Mouse (Mus musculus): ENCODE results near the gene Tbr1. TPM values are rescaled to one million over a fixed set of nuclear protein-coding genes. Genes with fewer than 3 reads are reported as not detected.
A peak's percentile ranks its signal among the peaks of the same experiment; 100 is the strongest.

Gene Tbr1
- polyA plus RNA-seq, 1 experiment from 2014 or later: 0.04 TPM

GRCm38 (mm10) chr2:61780794-61781193, 21.9 kb upstream of the Tbr1 start:
- H3K4me2 ChIP-seq (ENCODE audit: low read length): no peak overlapping the region
- no peaks in the 10 kb centered on the region for H3K9me3 ChIP-seq (replicated peaks; ENCODE audit: low read length)
- ATAC-seq (replicated peaks; ENCODE audit: low FRiP score, low read depth): no peak
- no peak overlapping the region for H3K9ac ChIP-seq (ENCODE audit: low read depth, low read length)
- no peak for DNase-seq (ENCODE audit: low spot score)
- no peaks in the 10 kb centered on the region for H3K4me1 ChIP-seq (replicated peaks; ENCODE audit: insufficient read depth, low read length)
- no peak for TF ChIP-seq CTCF (IDR thresholded peaks at IDR 0.05; ENCODE audit: low read depth)
- H3K4me3 ChIP-seq (replicated peaks; ENCODE audit: low read depth, low read length): no peak overlapping the region
- no peak overlapping the region for H3K27ac ChIP-seq
- H3K27me3 ChIP-seq (ENCODE audit: insufficient read depth, low read length): no peaks in the 10 kb centered on the region
- peaks cover 9% of the 10 kb centered on the region; the same call in 1 of the 2 replicates for H3K36me3 ChIP-seq (ENCODE audit: insufficient read depth, low read length)

- H3K4me1 ChIP-seq (replicated peaks; ENCODE audit: insufficient read depth, low read length): no peaks in the 10 kb centered on the region
- H3K27me3 ChIP-seq (ENCODE audit: insufficient read depth, low read length): no peaks in the 10 kb centered on the region
- TF ChIP-seq CTCF (IDR thresholded peaks at IDR 0.05; ENCODE audit: low read depth): no peak
- 81% methylated on average over 5 of the region's 5 CpGs for WGBS
- DNase-seq (ENCODE audit: low spot score) (no peak), ATAC-seq (replicated peaks; ENCODE audit: low FRiP score, low read depth) (no peak)
- H3K9me3 ChIP-seq (replicated peaks; ENCODE audit: low read length): no peaks in the 10 kb centered on the region
- no peak overlapping the region for H3K4me2 ChIP-seq (ENCODE audit: low read length)
- no peak overlapping the region for H3K9ac ChIP-seq (ENCODE audit: low read depth, low read length)
- no peak overlapping the region for H3K27ac ChIP-seq
- 0 out of 2 replicates have a peak, but pooled peaks cover 2% of the 10 kb centered on the region for H3K36me3 ChIP-seq (ENCODE audit: insufficient read depth, low read length)
- H3K4me3 ChIP-seq (replicated peaks; ENCODE audit: low read depth, low read length): no peak overlapping the region
These were observed 7.8 kb upstream of the Tbr1 start for GRCm38 (mm10) chr2:61794960-61795359.

- DNase-seq (ENCODE audit: low spot score) (no peak), ATAC-seq (replicated peaks; ENCODE audit: low FRiP score, low read depth) (no peak)
- 96% methylated on average over 1 of the region's 1 CpGs for WGBS
- Histone ChIP-seq H3K4me3 (replicated peaks; ENCODE audit: low read depth, low read length) (no peak overlapping the region), H3K36me3 (ENCODE audit: insufficient read depth, low read length) (0 out of 2 replicates have a peak, but pooled peaks cover 3% of the 10 kb centered on the region), H3K9me3 (replicated peaks; ENCODE audit: low read length) (no peaks in the 10 kb centered on the region), H3K27ac (no peak overlapping the region), H3K4me1 (replicated peaks; ENCODE audit: insufficient read depth, low read length) (no peaks in the 10 kb centered on the region), H3K4me2 (ENCODE audit: low read length) (no peak overlapping the region), H3K9ac (ENCODE audit: low read depth, low read length) (no peak overlapping the region), H3K27me3 (ENCODE audit: insufficient read depth, low read length) (peaks cover 11% of the 10 kb centered on the region)
- no peak for TF ChIP-seq CTCF (IDR thresholded peaks at IDR 0.05; ENCODE audit: low read depth)
These were observed 4.7 kb upstream of the Tbr1 start for GRCm38 (mm10) chr2:61798048-61798447.

GRCm38 (mm10) chr2:61803443-61804367, 975 bp downstream of the Tbr1 start:
- H3K4me3 ChIP-seq (replicated peaks; ENCODE audit: low read depth, low read length): no peak overlapping the region
- TF ChIP-seq CTCF (IDR thresholded peaks at IDR 0.05; ENCODE audit: low read depth): no peak
- H3K9ac ChIP-seq (ENCODE audit: low read depth, low read length): no peak overlapping the region
- peak; percentile 4 for DNase-seq (ENCODE audit: low spot score)
- H3K9me3 ChIP-seq (replicated peaks; ENCODE audit: low read length): no peaks in the 10 kb centered on the region
- no peak overlapping the region for H3K27ac ChIP-seq
- no peaks in the 10 kb centered on the region for H3K4me1 ChIP-seq (replicated peaks; ENCODE audit: insufficient read depth, low read length)
- 0 out of 2 replicates have a peak, but pooled peaks cover 3% of the 10 kb centered on the region for H3K36me3 ChIP-seq (ENCODE audit: insufficient read depth, low read length)
- H3K27me3 ChIP-seq (ENCODE audit: insufficient read depth, low read length): peaks cover 52% of the 10 kb centered on the region
- no peak for ATAC-seq (replicated peaks; ENCODE audit: low FRiP score, low read depth)
- WGBS: 2% methylated on average over 29 of the region's 29 CpGs
- H3K4me2 ChIP-seq (ENCODE audit: low read length): no peak overlapping the region

GRCm38 (mm10) chr2:61804382-61804840, 1.7 kb downstream of the Tbr1 start:
- H3K4me2 ChIP-seq (ENCODE audit: low read length): no peak overlapping the region
- no peak overlapping the region for H3K9ac ChIP-seq (ENCODE audit: low read depth, low read length)
- TF ChIP-seq CTCF (IDR thresholded peaks at IDR 0.05; ENCODE audit: low read depth): no peak
- H3K36me3 ChIP-seq (ENCODE audit: insufficient read depth, low read length): 0 out of 2 replicates have a peak, but pooled peaks cover 3% of the 10 kb centered on the region
- 2% methylated on average over 10 of the region's 10 CpGs for WGBS
- peaks cover 57% of the 10 kb centered on the region for H3K27me3 ChIP-seq (ENCODE audit: insufficient read depth, low read length)
- H3K4me3 ChIP-seq (replicated peaks; ENCODE audit: low read depth, low read length): no peak overlapping the region
- ATAC-seq (replicated peaks; ENCODE audit: low FRiP score, low read depth) (no peak), DNase-seq (ENCODE audit: low spot score) (peak; percentile 28)
- H3K9me3 ChIP-seq (replicated peaks; ENCODE audit: low read length): no peaks in the 10 kb centered on the region
- no peaks in the 10 kb centered on the region for H3K4me1 ChIP-seq (replicated peaks; ENCODE audit: insufficient read depth, low read length)
- no peak overlapping the region for H3K27ac ChIP-seq

- 2% methylated on average over 39 of the region's 39 CpGs for WGBS
- DNase-seq (ENCODE audit: low spot score) (peak; percentile 8), ATAC-seq (replicated peaks; ENCODE audit: low FRiP score, low read depth) (0 out of 2 replicates have a peak, but pooled peaks have one; percentile 9)
- H3K4me1 ChIP-seq (replicated peaks; ENCODE audit: insufficient read depth, low read length): no peaks in the 10 kb centered on the region
- H3K27ac ChIP-seq: no peak overlapping the region
- peaks cover 63% of the 10 kb centered on the region for H3K27me3 ChIP-seq (ENCODE audit: insufficient read depth, low read length)
- H3K4me3 ChIP-seq (replicated peaks; ENCODE audit: low read depth, low read length): 0 out of 2 replicates have a peak overlapping the region, but pooled peaks have one; percentile 13
- H3K9me3 ChIP-seq (replicated peaks; ENCODE audit: low read length): no peaks in the 10 kb centered on the region
- H3K36me3 ChIP-seq (ENCODE audit: insufficient read depth, low read length): 0 out of 2 replicates have a peak, but pooled peaks cover under 1% of the 10 kb centered on the region
- no peak for TF ChIP-seq CTCF (IDR thresholded peaks at IDR 0.05; ENCODE audit: low read depth)
- no peak overlapping the region for H3K9ac ChIP-seq (ENCODE audit: low read depth, low read length)
- H3K4me2 ChIP-seq (ENCODE audit: low read length): no peak overlapping the region; the same call in 1 of the 2 replicates
These were observed 2.3 kb downstream of the Tbr1 start for GRCm38 (mm10) chr2:61804841-61805540.

Measured in kidney, postnatal 0 days (tissue).